Mouse (Mus musculus) heart, embryonic 15.5 days (tissue): ENCODE data around the gene Sema6b. TPM values are rescaled to one million over a fixed set of nuclear protein-coding genes. Genes with fewer than 3 reads are reported as not detected.
"Not testable (repeated sequence)": the region's sequence is repeated elsewhere in the genome, so short reads cannot be mapped to it uniquely, and the experiment has no call there.

Source experiments
- ATAC-seq: fragments of 200-750 bp; cut with Nextera tagmentation; replicated peaks from 2 replicates; pipeline ENCODE4 v1.8.0; 2017; ENCODE audit warnings: low read depth, moderate TSS enrichment; ENCODE audit not compliant: insufficient number of reproducible peaks, insufficient read depth, low FRiP score
- H3K27ac ChIP-seq: fragments of 300-500 bp; sonication (generic); 2 replicates; pipeline ENCODE4 v1.5.1; 2015; ENCODE audit warnings: mild to moderate bottlenecking, inconsistent platforms
- H3K27me3 ChIP-seq: fragments of 300-500 bp; sonication (generic); 2 replicates; pipeline ENCODE4 v1.6.1; 2015; ENCODE audit warnings: inconsistent platforms
- H3K36me3 ChIP-seq: fragments of 300-500 bp; sonication (generic); 2 replicates; pipeline ENCODE4 v1.6.1; 2015; ENCODE audit warnings: mild to moderate bottlenecking, inconsistent platforms
- H3K4me1 ChIP-seq: fragments of 300-500 bp; sonication (generic); replicated peaks from 2 replicates; pipeline ENCODE4 v1.6.1; 2015; ENCODE audit warnings: inconsistent platforms
- H3K4me2 ChIP-seq: fragments of 300-500 bp; sonication (generic); 2 replicates; pipeline ENCODE4 v1.6.1; 2015; ENCODE audit warnings: inconsistent platforms, mild to moderate bottlenecking, moderate library complexity
- H3K4me3 ChIP-seq: fragments of 300-500 bp; sonication (generic); 2 replicates; pipeline ENCODE4 v1.5.1; 2015; ENCODE audit warnings: mild to moderate bottlenecking, inconsistent platforms
- H3K9ac ChIP-seq: fragments of 300-500 bp; sonication (generic); 2 replicates; pipeline ENCODE4 v1.6.1; 2015; ENCODE audit warnings: mild to moderate bottlenecking, inconsistent platforms
- H3K9me3 ChIP-seq: fragments of 300-500 bp; sonication (generic); replicated peaks from 2 replicates; pipeline ENCODE4 v1.6.1; 2016; ENCODE audit warnings: inconsistent platforms
- whole genome bisulfite sequencing: fragments of 180-500 bp; shearing (Covaris S2); methylation state at CpG from one replicate; pipeline ENCODE4 v1.1.7; 2015; ENCODE audit warnings: mixed read lengths; 5-methylcytosine and 5-hydroxymethylcytosine counted together
- microRNA-seq: library from miRNA; unstranded; fragments of <30 nt; microRNA quantifications from one replicate; pipeline ENCODE4, GENCODE M21; 2016
- polyA plus RNA-seq: library from polyadenylated mRNA; unstranded; fragments of >200 nt; fragmentation: Nextera tagmentation; extraction: Ambion mirVana; gene quantifications from 2 replicates; pipeline ENCODE4 v1.2.1, GENCODE M21; 2015

Sema6b gene
- polyA plus RNA-seq, 1 experiment from 2014 or later: 0.92 TPM

DNA sequence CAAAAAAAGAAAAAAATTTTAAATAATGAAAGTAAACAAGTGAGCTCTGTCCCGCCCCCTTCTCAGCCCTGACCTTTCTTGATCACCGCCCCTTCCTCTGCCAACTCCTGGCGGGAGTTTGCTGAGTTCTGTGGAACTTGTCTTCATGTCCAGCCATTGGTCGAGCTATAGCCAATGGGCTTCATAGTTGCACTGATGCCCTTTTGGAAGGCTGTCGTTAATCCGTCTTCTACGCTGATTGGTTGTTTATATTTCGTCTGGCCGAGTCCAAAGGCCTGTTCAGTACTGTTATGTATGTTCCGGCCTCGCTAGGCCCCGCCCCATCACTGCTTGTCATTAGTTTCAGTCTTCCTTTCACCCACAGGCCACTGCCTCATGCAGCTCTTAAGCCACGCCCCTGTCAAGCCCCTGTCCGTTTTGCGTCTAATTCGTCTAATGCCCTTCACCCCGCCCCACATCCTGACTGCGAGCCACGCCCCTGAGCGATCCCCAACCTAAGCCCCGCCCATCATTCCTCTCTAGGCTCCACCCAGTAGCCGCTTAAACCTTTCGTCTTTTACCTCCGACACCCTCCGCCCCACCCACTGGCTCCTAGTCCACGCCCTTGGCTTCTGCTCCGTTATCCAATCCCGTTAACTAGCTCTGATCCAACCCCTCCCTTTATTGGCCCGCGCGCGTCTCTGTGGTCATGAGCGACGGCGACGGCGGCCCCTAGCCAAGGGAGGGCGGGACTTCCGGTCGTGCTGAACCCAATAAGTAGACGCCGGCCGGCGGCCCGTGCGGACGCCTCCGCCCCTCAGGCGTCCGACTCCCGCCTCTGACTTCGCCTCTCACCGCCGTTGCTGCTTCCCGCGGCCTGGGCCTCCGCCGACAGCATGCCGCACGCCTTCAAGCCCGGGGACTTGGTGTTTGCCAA is 61.0 kb downstream of the Sema6b start, which contains the start of gene Hdgfl2:
TSS of gene Hdgfl2 (plus strand) at position 755 of the 916 bp plus-strand sequence.
- peak; percentile 93 for ATAC-seq
- H3K27ac ChIP-seq: peak within 1 kb of the TSS; percentile 78
- H3K36me3 ChIP-seq: peaks cover 5% of the 10 kb centered on the region; the same call in 1 of the 2 replicates
- H3K9me3 ChIP-seq: no peaks in the 10 kb centered on the region
- H3K4me3 ChIP-seq: peak within 1 kb of the TSS; percentile 90
- H3K4me2 ChIP-seq: peak within 1 kb of the TSS; percentile 93
- peaks cover 35% of the 10 kb centered on the region for H3K4me1 ChIP-seq
- under 1% methylated on average over 61 of the region's 61 CpGs for WGBS
- peak within 1 kb of the TSS; percentile 87 for H3K9ac ChIP-seq
- no peaks in the 10 kb centered on the region for H3K27me3 ChIP-seq

DNA sequence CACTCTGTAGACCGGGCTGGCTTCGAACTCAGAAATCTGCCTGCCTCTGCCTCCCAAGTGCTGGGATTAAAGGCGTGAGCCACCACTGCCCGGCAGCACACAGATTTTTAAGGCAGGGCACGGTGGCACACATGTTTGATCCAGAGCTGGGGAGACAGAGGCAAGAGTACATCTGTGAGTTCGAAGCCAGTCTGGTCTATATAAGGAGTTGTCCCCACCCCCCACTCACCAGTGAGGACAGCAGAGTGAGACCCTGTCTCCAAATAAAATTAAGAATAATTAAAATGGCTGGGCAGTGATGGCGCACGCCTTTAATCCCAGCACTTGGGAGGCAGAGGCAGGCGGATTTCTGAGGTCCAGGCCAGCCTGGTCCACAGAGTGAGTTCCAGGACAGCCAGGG is 61.8 kb downstream of the Sema6b start:
- Histone ChIP-seq H3K4me2 (peak overlapping the region; percentile 58), H3K27ac (peak overlapping the region; percentile 78), H3K4me1 (peaks cover 42% of the 10 kb centered on the region), H3K4me3 (peak overlapping the region; percentile 90)
- not testable (repeated sequence) for H3K9me3 ChIP-seq, H3K27me3 ChIP-seq, ATAC-seq, H3K36me3 ChIP-seq, H3K9ac ChIP-seq
- whole genome bisulfite sequencing: 61% methylated on average over 9 of the region's 9 CpGs

DNA sequence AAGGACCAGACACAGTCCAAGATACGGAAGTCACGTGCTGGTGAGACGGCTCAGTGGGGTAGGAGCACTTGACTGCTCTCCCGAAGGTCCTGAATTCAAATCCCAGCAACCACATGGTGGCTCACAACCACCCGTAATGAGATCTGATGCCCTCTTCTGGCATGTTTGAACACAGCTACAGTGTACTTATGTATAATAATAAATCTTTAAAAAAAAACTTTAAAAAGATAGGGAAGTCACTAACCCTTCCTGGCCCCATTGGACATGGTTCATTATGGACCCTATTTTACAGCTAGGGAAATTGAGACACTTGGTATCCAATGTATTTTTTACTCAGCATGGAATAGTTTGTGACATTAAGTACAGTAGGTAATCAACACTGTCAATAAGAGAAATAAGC is 62.6 kb downstream of the Sema6b start:
- H3K27ac ChIP-seq: no peak overlapping the region
- H3K9ac ChIP-seq: no peak overlapping the region
- no peak for ATAC-seq
- H3K36me3 ChIP-seq: peaks cover 7% of the 10 kb centered on the region; the same call in 1 of the 2 replicates
- 88% methylated on average over 5 of the region's 5 CpGs for WGBS
- no peak overlapping the region for H3K4me3 ChIP-seq
- no peaks in the 10 kb centered on the region for H3K27me3 ChIP-seq
- H3K9me3 ChIP-seq: no peaks in the 10 kb centered on the region
- H3K4me2 ChIP-seq: no peak overlapping the region
- H3K4me1 ChIP-seq: peaks cover 42% of the 10 kb centered on the region

DNA sequence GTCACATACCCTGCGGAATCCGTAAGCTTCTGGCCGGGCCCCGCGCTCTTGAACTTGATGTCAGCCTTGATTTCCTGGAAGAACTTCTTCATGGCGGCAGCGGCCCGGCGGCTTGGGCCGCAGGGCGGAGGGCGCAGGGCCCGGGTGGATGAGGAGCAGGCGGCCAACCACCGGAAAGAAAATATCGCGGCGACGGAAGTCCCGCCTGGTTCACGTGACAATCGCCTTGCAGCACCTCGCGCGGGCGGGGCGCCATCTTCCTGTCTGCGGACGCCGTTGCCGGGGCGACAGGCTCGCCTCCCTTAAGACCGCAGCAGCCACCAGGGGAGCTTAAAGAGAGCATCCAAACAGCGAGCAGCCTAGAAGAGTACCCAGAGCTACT is 65.3 kb downstream of the Sema6b start, which contains the start of gene Ubxn6:
TSS of gene Ubxn6 (minus strand) at position 202 of the 382 bp plus-strand sequence.
- peak; percentile 14 for ATAC-seq
- Histone ChIP-seq H3K27me3 (no peaks in the 10 kb centered on the region), H3K36me3 (peaks cover 33% of the 10 kb centered on the region), H3K4me1 (peaks cover 18% of the 10 kb centered on the region), H3K4me3 (peak within 1 kb of the TSS; percentile 82), H3K27ac (peak within 1 kb of the TSS; percentile 97), H3K9me3 (no peaks in the 10 kb centered on the region), H3K4me2 (peak within 1 kb of the TSS; percentile 70), H3K9ac (peak within 1 kb of the TSS; percentile 81)
- WGBS: under 1% methylated on average over 35 of the region's 35 CpGs

DNA sequence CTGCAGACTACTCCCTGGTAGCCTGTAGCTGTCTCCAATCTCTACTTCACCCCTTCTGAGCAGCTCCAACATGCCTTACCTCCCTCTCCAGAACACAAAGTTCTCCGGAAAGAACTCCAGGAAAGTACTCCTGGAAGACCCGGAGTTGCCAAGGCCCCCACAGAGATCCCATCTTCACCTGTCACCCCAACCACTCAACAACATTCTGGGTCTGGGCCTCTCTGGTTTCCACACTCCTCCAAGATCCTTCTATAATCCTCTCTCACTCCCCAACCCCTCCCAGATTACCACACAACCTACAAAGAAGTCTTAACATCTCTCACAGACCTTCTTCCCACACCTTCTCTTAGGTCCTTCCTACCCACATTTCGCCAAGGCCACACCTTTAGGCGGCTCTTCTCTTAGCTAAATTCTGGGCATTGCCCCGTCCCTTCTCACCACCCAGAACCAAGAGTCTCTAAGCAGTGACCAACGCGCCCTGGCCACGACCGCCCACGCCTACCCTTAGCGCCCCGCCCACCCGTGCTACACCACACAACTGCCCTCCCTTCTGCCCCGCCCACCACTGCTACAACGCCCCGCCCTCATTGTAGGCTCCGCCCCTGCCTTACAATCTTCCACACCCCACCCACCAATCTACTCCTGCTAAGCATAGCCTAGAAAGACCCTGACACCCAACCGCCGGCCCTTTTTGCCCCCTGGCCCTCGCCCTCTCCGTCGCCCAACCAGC is 65.9 kb downstream of the Sema6b start:
- 8% methylated on average over 22 of the region's 22 CpGs for WGBS

More for the DNA sequence above, 65.9 kb downstream of the Sema6b start:
- Histone ChIP-seq H3K4me2 (peak overlapping the region; percentile 70), H3K27me3 (no peaks in the 10 kb centered on the region), H3K9ac (peak overlapping the region; percentile 81), H3K9me3 (no peaks in the 10 kb centered on the region), H3K36me3 (peaks cover 39% of the 10 kb centered on the region), H3K4me1 (peaks cover 18% of the 10 kb centered on the region), H3K27ac (peak overlapping the region; percentile 97), H3K4me3 (peak overlapping the region; percentile 82)
- peak; percentile 23 for ATAC-seq

Small RNA genes within 50 kb of the gene (microRNA-seq; reads per million reads assigned to microRNA genes)
- gene Gm44397: not detected

Other genes with a start within 250 kb of the Sema6b start
- 6.8 and 8.8 TPM in 2 replicates for gene Zfp959, start 248.2 kb downstream of the Sema6b start, polyA plus RNA-seq
- 4.3 and 5.5 TPM in 2 replicates for gene Zfp119b, start 190.8 kb downstream of the Sema6b start, polyA plus RNA-seq
- 0.87 and 2.2 TPM in 2 replicates for gene Ebi3, start 187.7 kb downstream of the Sema6b start, polyA plus RNA-seq
- gene Yju2, start 181.2 kb downstream of the Sema6b start, polyA plus RNA-seq: 13.9 and 18.2 TPM in 2 replicates
- gene Shd, start 169.9 kb downstream of the Sema6b start, polyA plus RNA-seq: 6.6 and 8.7 TPM in 2 replicates
- gene Fsd1, start 153.8 kb downstream of the Sema6b start, polyA plus RNA-seq: 2.6 and 5.0 TPM in 2 replicates
- gene Stap2, start 134.8 kb downstream of the Sema6b start, polyA plus RNA-seq: 13.7 and 17.2 TPM in 2 replicates
- gene Mpnd, start 134.6 kb downstream of the Sema6b start, polyA plus RNA-seq: 61.1 and 81.1 TPM in 2 replicates
- gene Sh3gl1, start 103.7 kb downstream of the Sema6b start, polyA plus RNA-seq: 67.0 and 93.4 TPM in 2 replicates
- 10.1 and 15.0 TPM in 2 replicates for gene Chaf1a, start 99.9 kb downstream of the Sema6b start, polyA plus RNA-seq
- gene Ubxn6, start 65.3 kb downstream of the Sema6b start, polyA plus RNA-seq: 42.0 and 45.0 TPM in 2 replicates
- 65.8 and 86.4 TPM in 2 replicates for gene Hdgfl2, start 60.7 kb downstream of the Sema6b start, polyA plus RNA-seq
- gene Plin4, start 30.5 kb downstream of the Sema6b start, polyA plus RNA-seq: 0.41 and 0.57 TPM in 2 replicates
- gene Plin5, start 22.7 kb downstream of the Sema6b start, polyA plus RNA-seq: 1.0 and 1.1 TPM in 2 replicates
- gene Lrg1, start 18.3 kb downstream of the Sema6b start, polyA plus RNA-seq: 1.0 and 1.3 TPM in 2 replicates
- 6.7 and 9.2 TPM in 2 replicates for gene Tnfaip8l1, start 22.1 kb upstream of the Sema6b start, polyA plus RNA-seq
- gene Mydgf, start 43.6 kb upstream of the Sema6b start, polyA plus RNA-seq: 62.3 and 80.2 TPM in 2 replicates
- 19.7 and 25.7 TPM in 2 replicates for gene Dpp9, start 78.6 kb upstream of the Sema6b start, polyA plus RNA-seq
- gene Fem1a, start 116.5 kb upstream of the Sema6b start, polyA plus RNA-seq: 19.4 and 22.5 TPM in 2 replicates
- 6.9 and 8.3 TPM in 2 replicates for gene Ticam1, start 136.4 kb upstream of the Sema6b start, polyA plus RNA-seq
- gene Plin3, start 152.5 kb upstream of the Sema6b start, polyA plus RNA-seq: 61.1 and 78.3 TPM in 2 replicates
- gene Arrdc5, start 159.9 kb upstream of the Sema6b start, polyA plus RNA-seq: 0.13 TPM in 1 of 2 replicates, not detected in the other
- 51.3 and 83.9 TPM in 2 replicates for gene Uhrf1, start 163.0 kb upstream of the Sema6b start, polyA plus RNA-seq
- gene Kdm4b, start 185.7 kb upstream of the Sema6b start, polyA plus RNA-seq: 26.1 and 31.2 TPM in 2 replicates